Mouse (Mus musculus) liver, embryonic 14.5 days (tissue): Measurements from ENCODE around the gene Rpn1.

ENCODE experiments used
- CTCF ChIP-seq: IDR thresholded peaks from 2 replicates; pipeline ENCODE4 v1.5.1; 2016; ENCODE audit warnings: antibody characterized with exemption, low read depth, control low read depth
- EP300 ChIP-seq: IDR thresholded peaks from 2 replicates; pipeline ENCODE4 v1.6.1; 2016; ENCODE audit warnings: antibody characterized with exemption, low read depth

DNA sequence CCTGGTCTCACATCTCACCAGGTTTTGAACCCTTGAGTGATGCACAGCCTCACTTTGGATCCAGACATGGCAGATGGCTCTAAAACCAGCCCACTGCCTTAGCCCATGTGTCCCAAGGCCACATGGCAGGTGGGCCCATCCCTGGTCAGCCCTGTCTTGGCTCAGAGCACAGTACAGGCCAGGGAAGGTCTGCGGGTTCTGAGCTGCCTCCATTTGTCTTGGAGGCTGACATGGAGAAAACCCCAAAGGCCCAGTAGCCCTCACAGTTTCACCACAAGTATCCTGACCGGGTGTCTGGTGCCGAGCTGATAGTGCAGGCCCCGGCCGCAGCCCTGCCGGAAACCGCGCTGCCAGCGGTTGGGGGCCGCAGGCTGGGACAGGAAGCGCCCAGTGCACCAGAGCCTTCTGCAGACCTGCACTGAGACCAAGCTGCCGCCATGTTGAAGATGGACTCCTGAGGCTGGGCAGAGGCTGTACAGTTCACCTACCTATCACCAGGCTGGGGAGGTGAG lies 22.4 kb downstream of the Rpn1 start:
- peak; percentile 47 for TF ChIP-seq EP300
- TF ChIP-seq CTCF, result no peak
